Mouse (Mus musculus) forebrain, embryonic 16.5 days (tissue): ENCODE results near the gene Ppm1f. TPM values are rescaled to one million over a fixed set of nuclear protein-coding genes. Genes with fewer than 3 reads are reported as not detected.
"Not testable (repeated sequence)": the region's sequence is repeated elsewhere in the genome, so short reads cannot be mapped to it uniquely, and the experiment has no call there.

Experiments
- ATAC-seq: fragments of 200-750 bp; cut with Nextera tagmentation; 2 replicates; pipeline ENCODE4 v1.8.0; 2017; ENCODE audit warnings: mild to moderate bottlenecking, moderate library complexity
- H3K27ac ChIP-seq: fragments of 300-500 bp; sonication (generic); 2 replicates; pipeline ENCODE4 v1.5.1; 2014; ENCODE audit warnings: low read length, control low read depth
- H3K27me3 ChIP-seq: fragments of 300-500 bp; sonication (generic); replicated peaks from 2 replicates; pipeline ENCODE4 v1.6.1; 2014; ENCODE audit warnings: low read length; ENCODE audit not compliant: control insufficient read depth, insufficient read depth
- H3K36me3 ChIP-seq: fragments of 300-500 bp; sonication (generic); 2 replicates; pipeline ENCODE4 v1.6.1; 2014; ENCODE audit not compliant: control insufficient read depth, insufficient read depth
- H3K4me1 ChIP-seq: fragments of 300-500 bp; sonication (generic); replicated peaks from 2 replicates; pipeline ENCODE4 v1.6.1; 2014; ENCODE audit warnings: low read length; ENCODE audit not compliant: control insufficient read depth, insufficient read depth
- H3K4me2 ChIP-seq: fragments of 300-500 bp; sonication (generic); 2 replicates; pipeline ENCODE4 v1.6.1; 2014; ENCODE audit warnings: mild to moderate bottlenecking, low read length, control low read depth
- H3K4me3 ChIP-seq: fragments of 300-500 bp; sonication (generic); replicated peaks from 2 replicates; pipeline ENCODE4 v1.5.1; 2014; ENCODE audit warnings: mild to moderate bottlenecking, low read length, control low read depth
- H3K9ac ChIP-seq: fragments of 300-500 bp; sonication (generic); replicated peaks from 2 replicates; pipeline ENCODE4 v1.6.1; 2014; ENCODE audit warnings: low read depth, low read length, control low read depth
- H3K9me3 ChIP-seq: fragments of 300-500 bp; sonication (generic); 2 replicates; pipeline ENCODE4 v1.6.1; 2016; ENCODE audit warnings: low read length; ENCODE audit not compliant: control insufficient read depth
- WGBS: fragments of 180-500 bp; shearing (Covaris S2); extraction: QIAGEN DNeasy Blood & Tissue Kit; methylation state at CpG from one replicate; pipeline ENCODE4 v1.1.7; 2014; 5-methylcytosine and 5-hydroxymethylcytosine counted together
- polyA plus RNA-seq: library from polyadenylated mRNA; unstranded; fragments of >200 nt; fragmentation: Nextera tagmentation; extraction: Ambion mirVana; gene quantifications from 2 replicates; pipeline ENCODE4 v1.2.1, GENCODE M21; 2015

Gene Ppm1f
- polyA plus RNA-seq, 1 experiment from 2014 or later = 29.3 TPM

DNA sequence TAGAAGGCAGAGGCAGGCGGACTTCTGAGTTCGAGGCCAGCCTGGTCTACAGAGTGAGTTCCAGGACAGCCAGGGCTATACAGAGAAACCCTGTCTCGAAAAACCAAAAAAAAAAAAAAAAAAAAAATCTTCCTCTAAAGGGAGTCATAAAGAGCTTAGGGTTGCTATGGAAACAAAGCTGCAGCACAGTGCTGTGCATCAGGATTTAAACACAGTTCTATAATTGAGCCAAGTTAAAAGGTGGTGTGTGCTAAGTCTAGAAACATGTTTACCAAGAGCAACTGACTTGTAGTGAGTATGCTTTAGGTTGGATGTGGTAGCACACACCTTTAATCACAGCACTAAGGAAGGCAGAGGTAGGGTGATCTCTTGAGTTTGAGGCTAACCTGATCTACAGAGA lies 32.6 kb downstream of the Ppm1f start:
- H3K36me3 ChIP-seq, H3K27ac ChIP-seq: not testable (repeated sequence)
- WGBS = 55% methylated on average over 3 of the region's 3 CpGs

DNA sequence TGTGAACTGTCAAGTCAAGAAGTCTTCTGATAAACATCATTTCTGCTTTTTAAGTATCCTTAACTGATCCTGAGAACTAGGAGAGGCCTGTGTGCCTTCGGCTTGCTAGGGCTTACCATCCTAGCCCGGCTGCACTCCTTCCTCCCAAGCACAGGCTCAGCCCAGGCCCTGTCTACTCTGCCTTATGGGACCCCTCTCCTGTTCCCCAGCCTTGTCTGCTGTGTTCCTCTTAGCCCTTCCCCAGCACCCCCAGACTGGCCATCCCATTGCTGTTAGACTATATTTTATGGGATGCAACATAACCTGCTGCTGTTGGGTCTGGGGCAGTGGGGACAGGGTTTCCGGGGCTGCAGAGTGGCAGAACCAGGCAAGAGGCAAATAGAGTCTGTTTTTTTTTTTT lies 34.1 kb downstream of the Ppm1f start:
- H3K4me3 ChIP-seq = no peak overlapping the region
- ATAC-seq = no peak; the same call in 1 of the 2 replicates
- H3K4me2 ChIP-seq = no peak overlapping the region
- H3K4me1 ChIP-seq = peaks cover 11% of the 10 kb centered on the region
- 96% methylated on average over 3 of the region's 3 CpGs for WGBS
- no peak overlapping the region for H3K9ac ChIP-seq
- no peaks in the 10 kb centered on the region for H3K9me3 ChIP-seq
- no peak overlapping the region for H3K27ac ChIP-seq
- no peaks in the 10 kb centered on the region for H3K27me3 ChIP-seq
- H3K36me3 ChIP-seq = no peaks in the 10 kb centered on the region; the same call in 1 of the 2 replicates

More for the DNA sequence above, 32.6 kb downstream of the Ppm1f start:
- H3K9me3 ChIP-seq, H3K9ac ChIP-seq, H3K4me2 ChIP-seq, H3K27me3 ChIP-seq, H3K4me3 ChIP-seq: not testable (repeated sequence)
- ATAC-seq = peak; percentile 72
- peaks cover 11% of the 10 kb centered on the region for H3K4me1 ChIP-seq

DNA sequence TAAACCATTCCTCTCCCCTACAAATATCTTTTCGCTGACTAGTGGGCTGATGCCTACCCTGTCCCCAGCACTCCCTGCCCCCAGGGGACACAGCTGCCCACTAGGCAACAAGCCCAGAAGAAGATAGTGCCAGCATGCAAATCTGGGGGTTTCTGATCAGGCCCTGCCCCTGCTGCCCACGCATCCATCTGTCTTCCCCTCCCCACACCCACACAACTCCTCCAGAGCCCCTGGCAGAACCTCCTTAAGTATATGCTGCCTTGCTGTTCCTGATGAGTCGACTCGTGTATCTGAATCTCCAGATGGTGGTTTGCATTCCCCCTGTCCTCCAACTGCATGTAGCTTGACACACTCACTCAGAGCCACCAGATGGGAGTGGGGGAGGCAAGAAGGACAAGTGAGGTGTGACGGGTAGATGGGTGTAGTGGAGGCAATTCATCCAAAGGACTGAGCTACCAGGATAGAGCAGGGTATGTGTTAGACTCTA lies 34.6 kb downstream of the Ppm1f start:
- peak; percentile 75 for ATAC-seq
- Histone ChIP-seq H3K9ac (no peak overlapping the region), H3K27ac (peak overlapping the region; percentile 47), H3K27me3 (no peaks in the 10 kb centered on the region), H3K4me2 (no peak overlapping the region), H3K4me1 (peaks cover 11% of the 10 kb centered on the region), H3K36me3 (no peaks in the 10 kb centered on the region), H3K4me3 (no peak overlapping the region), H3K9me3 (no peaks in the 10 kb centered on the region)
- 50% methylated on average over 5 of the region's 5 CpGs for WGBS

DNA sequence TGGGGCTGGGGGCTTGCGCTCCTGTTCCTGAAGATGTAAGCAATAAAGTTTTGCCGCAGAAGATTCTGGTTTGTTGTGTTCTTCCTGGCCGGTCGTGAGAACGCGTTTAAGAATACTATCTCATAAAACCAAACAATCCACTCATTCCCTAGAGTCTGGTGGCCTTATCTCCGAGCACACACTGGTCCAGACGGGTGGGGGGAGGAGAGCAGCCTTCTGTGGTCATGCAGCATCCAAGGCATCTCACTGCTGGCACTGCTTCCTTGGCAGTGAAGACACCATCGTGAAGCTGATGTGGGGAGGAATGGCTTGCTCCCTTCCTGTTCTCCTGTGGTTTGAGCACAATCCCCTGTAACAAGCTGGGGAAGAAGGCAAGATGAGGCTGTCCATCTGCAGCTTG lies 43.3 kb downstream of the Ppm1f start:
- no peak overlapping the region for H3K9ac ChIP-seq
- H3K4me2 ChIP-seq = no peak overlapping the region
- no peaks in the 10 kb centered on the region for H3K4me1 ChIP-seq
- H3K27ac ChIP-seq = no peak overlapping the region
- WGBS = 99% methylated on average over 9 of the region's 9 CpGs
- H3K27me3 ChIP-seq = no peaks in the 10 kb centered on the region
- no peaks in the 10 kb centered on the region for H3K9me3 ChIP-seq
- H3K36me3 ChIP-seq = no peaks in the 10 kb centered on the region
- ATAC-seq = no peak
- H3K4me3 ChIP-seq = no peak overlapping the region

DNA sequence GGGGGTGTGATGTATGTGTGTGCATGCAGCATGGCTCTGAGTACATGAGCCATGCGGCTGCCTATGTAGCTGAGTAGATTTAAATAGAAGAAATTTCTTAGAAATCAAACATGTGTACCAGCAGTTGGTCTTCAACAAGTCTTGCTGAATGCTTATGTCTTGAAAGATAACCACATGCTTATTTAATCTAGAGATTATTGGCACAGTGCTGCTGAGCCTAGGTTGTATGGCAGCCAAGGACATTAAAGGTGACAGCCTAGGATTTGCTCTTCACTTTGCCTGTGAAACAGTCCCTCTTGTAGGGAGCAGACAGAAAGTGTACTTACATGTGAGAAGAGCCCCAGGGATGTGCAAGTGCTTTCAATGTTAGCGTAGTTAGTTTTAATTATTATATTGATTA lies 44.8 kb downstream of the Ppm1f start:
- no peaks in the 10 kb centered on the region for H3K36me3 ChIP-seq
- H3K4me1 ChIP-seq = no peaks in the 10 kb centered on the region

DNA sequence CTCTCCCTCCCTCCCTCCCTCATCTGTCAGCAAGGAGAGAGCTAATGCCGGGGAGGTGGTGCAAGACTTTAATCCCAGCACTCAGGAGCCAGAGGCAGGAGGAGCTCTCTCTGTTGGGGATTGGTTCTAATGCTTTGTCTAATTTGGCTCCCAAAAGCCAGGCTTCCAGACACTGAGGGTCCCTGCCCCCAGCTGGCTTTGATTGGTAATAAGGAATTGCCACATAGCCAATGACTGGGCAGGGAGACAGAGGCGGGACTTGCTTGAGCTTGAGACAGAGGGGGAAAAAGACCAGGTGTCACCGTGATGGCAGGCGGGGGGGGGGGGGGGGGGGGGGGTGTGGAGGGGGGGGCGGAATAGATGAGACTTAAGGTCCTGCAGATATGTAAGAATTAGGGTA lies 62.3 kb downstream of the Ppm1f start:
- Histone ChIP-seq H3K36me3 (no peaks in the 10 kb centered on the region), H3K9me3 (no peaks in the 10 kb centered on the region), H3K4me2 (no peak overlapping the region), H3K9ac (no peak overlapping the region), H3K27me3 (no peaks in the 10 kb centered on the region), H3K27ac (no peak overlapping the region), H3K4me1 (no peaks in the 10 kb centered on the region), H3K4me3 (no peak overlapping the region)
- ATAC-seq = no peak
- 29% methylated on average over 1 of the region's 5 CpGs for WGBS

More for the DNA sequence above, 44.8 kb downstream of the Ppm1f start:
- no peak overlapping the region for H3K27ac ChIP-seq
- ATAC-seq = no peak
- WGBS = 90% methylated on average over 2 of the region's 2 CpGs
- no peak overlapping the region for H3K9ac ChIP-seq
- no peak overlapping the region for H3K4me2 ChIP-seq
- no peaks in the 10 kb centered on the region for H3K9me3 ChIP-seq
- no peaks in the 10 kb centered on the region for H3K27me3 ChIP-seq
- H3K4me3 ChIP-seq = no peak overlapping the region

DNA sequence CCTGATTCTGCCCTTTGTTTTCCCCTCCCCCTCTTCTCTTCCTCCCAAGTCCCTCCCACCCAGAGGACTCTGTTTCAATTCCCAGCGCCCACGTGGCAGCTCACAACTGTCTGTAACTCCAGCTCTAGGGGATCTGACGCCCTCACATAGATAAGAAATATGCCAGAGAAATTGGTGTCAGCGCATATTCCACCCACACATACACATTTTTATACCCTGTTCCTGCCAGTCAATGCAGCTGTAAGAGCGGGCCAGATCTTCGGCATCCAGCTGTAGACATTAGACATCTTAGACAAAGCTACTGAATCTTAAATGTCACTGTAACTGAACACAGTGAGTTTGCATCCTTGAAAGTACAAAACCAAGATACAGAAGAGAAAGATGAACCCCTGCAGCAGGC lies 63.6 kb downstream of the Ppm1f start:
- whole genome bisulfite sequencing = 89% methylated on average over 6 of the region's 6 CpGs
- H3K4me3 ChIP-seq = no peak overlapping the region
- H3K27me3 ChIP-seq = no peaks in the 10 kb centered on the region
- H3K4me2 ChIP-seq = no peak overlapping the region
- H3K4me1 ChIP-seq = no peaks in the 10 kb centered on the region
- H3K27ac ChIP-seq = no peak overlapping the region
- no peak overlapping the region for H3K9ac ChIP-seq
- no peaks in the 10 kb centered on the region for H3K36me3 ChIP-seq
- ATAC-seq = no peak
- H3K9me3 ChIP-seq = no peaks in the 10 kb centered on the region

DNA sequence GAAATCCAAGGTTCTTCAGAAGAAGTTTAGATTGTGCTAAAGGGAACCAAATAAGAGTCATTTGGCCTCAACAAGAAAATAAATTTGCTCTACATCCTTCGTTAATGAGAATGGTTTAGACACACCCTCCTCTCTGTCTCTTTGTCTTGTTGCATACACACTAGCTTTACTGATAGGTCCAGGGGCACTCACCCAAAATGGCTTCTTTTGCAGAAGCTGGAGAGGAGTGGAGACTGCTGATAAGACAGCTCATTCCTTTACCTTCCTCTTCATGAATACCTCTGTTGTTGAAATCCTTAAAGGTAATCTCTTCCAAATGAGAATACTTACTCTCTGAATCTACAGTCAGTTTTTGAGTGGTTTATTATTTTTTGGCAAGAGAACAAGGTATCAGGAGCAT lies 68.9 kb downstream of the Ppm1f start:
- Histone ChIP-seq H3K27ac (no peak overlapping the region), H3K4me1 (no peaks in the 10 kb centered on the region), H3K4me3 (no peak overlapping the region), H3K36me3 (no peaks in the 10 kb centered on the region), H3K9me3 (no peaks in the 10 kb centered on the region), H3K4me2 (no peak overlapping the region), H3K9ac (no peak overlapping the region), H3K27me3 (no peaks in the 10 kb centered on the region)
- no peak for ATAC-seq
- 66% methylated on average over 1 of the region's 1 CpGs for WGBS

DNA sequence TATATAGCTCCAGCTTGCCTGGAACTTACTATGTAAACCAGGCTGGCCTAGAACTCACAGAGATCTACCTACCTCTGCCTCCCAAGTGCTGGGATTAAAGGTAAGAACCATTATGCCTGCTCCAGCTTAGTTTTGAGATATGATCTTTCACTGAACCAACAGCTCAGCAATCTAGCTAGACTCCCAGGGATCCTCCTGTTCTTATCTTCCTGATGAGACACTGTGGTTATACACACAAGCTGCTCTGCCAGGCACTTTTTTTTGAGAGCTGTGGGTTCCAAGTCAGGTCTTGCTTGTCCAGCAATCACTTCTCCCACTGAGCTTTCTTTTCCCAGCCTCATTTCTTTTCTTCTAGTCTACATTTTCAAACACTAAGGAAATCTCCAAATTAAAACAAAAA lies 70.0 kb downstream of the Ppm1f start:
- Histone ChIP-seq H3K4me3 (no peak overlapping the region), H3K9ac (no peak overlapping the region), H3K27me3 (no peaks in the 10 kb centered on the region), H3K36me3 (no peaks in the 10 kb centered on the region), H3K9me3 (no peaks in the 10 kb centered on the region), H3K4me2 (no peak overlapping the region), H3K4me1 (no peaks in the 10 kb centered on the region), H3K27ac (no peak overlapping the region)
- no peak for ATAC-seq
